Mouse (Mus musculus) cerebellum, adult (tissue): ENCODE data around the gene Cisd1.
"Not testable (repeated sequence)": the region's sequence is repeated elsewhere in the genome, so short reads cannot be mapped to it uniquely, and the experiment has no call there.

Experiments
- ATAC-seq: cut with Nextera tagmentation; 2 replicates; pipeline ENCODE4 v1.9.2; 2017; ENCODE audit warnings: mild to moderate bottlenecking, moderate library complexity, mixed read lengths; ENCODE audit not compliant: insufficient number of reproducible peaks, low FRiP score, low TSS enrichment

The Cisd1 gene

GRCm38 (mm10) chr10:71344579-71345143 lies at the start of gene Cisd1:
TSS of gene Cisd1 (minus strand) at chr10:71344954.
- ATAC-seq, result peak; percentile 74

DNA sequence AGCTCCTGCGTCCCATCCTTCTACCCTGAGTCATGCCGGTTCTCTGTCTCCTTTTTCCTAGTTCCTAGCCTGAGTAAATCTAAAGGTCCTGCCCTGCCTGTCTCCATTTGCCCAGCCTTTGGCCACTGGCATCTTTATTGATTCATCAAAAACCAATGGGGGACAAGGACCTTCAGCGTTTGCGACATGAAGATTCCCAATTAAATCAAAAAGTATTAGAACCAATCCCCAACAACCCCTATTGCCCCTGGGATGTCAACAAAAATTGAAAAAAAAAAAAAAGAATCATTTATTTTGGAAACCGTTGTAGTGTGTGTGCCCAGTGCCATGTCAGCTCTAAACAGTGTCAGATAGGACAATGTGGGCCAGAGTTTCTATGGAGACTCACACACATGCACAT lies 44.6 kb upstream of the Cisd1 start:
- ATAC-seq, result no peak

DNA sequence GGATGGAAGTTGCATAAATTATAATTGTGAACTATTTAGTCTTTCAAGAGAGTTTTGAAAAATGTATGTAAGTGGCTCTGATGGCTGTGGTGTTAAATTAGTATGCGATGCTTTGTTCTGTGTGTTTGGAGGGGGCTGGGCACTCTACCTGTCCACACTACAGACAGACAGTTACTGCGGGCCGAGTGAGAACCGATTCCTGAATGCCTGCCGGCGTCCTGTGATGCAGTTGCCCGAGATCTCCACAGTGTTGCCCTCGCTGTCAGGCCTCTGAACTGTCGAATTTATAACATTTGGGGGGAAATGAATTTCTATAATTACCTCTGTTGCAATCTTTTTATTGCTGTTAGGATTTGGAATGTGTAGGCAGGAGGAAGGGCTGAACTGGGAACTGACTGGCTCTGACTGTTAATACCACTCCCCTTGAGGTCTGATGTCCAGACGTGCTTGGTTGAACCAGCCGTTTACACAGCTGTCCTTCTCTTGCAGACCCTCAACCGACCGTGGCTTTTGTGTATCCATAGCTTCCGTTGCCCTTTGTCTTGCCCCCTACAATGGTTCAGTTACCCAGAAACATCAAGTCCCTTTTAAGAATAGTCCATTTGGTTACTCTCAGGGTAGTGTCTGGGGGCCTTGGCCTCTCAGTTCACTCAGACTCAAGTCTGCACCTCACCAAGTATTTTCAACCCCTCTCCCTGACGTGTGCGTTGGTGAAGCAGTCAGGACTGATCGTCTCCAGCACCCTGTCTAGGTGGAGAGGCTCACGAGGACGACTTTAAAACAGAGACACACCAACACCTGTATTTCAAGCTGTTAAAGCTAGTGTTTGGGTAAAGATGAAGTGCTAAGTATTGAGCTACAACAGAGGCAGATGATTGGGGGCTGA lies 39.6 kb upstream of the Cisd1 start:
- ATAC-seq, result no peak

DNA sequence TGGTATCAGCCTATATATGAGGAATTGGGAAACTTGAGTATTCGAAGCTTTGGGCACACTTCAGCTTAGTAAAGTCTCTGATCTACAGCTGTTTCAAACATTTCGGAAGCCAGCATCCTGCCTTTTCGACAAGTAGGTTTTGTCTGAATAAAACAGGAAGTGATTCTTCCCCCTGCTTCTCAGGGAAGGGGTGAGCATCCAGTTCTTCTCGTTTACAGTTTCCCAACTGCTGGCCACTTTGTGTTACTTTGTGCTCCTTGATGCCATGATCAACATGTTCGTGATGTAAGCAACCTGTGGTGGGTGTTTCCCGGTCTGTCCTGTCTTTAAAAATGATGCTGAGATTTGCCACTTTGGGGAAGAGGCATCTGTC lies 38.8 kb upstream of the Cisd1 start:
- not testable (repeated sequence) for ATAC-seq

DNA sequence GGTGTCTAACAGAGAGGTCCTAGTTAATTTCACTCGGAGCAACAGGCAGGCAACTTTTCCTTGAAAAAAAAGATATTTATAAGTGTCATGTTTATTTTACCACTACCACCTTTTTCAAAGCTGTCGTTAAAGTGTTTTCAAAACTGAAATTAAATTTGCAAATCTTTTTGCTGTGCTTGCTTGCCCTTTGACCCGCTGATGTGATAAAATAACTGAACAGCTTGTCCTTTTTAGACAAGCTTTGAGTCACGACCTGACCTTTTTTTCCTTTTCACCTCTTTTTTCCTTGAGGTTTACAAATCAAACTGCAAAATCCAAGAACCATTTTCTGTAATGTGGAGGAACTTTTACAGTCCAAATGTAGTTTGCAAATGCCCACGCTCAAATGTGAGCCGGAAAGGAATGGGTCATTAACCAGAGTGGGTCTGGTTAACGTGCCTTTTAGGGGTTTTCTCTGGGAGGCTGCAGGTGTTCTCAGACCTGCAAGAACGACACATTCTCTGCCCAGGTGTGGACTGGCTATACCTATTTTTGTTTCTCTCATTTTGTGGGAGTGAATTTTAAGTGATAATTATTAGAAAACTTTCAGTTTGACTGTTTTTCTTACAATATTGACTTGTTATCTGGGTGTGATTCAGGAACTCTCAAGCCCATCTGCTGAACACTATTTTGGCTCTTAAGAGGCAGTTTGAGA lies 38.3 kb upstream of the Cisd1 start:
- ATAC-seq, result no peak

GRCm38 (mm10) chr10:71382109-71382508 lies 37.4 kb upstream of the Cisd1 start:
- ATAC-seq, result no peak

GRCm38 (mm10) chr10:71381471-71382033 lies 36.8 kb upstream of the Cisd1 start:
- no peak for ATAC-seq

DNA sequence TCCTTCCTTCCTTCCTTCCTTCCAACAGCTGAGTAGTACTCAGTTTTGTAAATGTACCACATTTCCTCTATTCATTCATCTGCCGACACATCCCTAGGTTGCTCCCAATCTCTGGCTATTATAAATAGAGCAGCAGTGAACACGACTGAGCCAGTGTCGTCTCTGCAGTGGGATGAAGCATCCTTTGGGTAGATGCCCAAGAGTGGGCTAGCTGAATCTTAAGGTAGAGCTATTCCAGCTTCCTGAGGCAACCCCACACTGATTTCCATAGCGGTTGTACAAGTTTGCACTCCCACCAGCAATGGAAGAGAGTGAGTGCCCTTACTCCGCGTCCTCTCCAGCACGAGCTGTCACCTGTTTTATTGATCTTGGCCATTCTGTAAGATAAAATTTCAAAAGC lies 35.7 kb upstream of the Cisd1 start:
- ATAC-seq, result no peak

DNA sequence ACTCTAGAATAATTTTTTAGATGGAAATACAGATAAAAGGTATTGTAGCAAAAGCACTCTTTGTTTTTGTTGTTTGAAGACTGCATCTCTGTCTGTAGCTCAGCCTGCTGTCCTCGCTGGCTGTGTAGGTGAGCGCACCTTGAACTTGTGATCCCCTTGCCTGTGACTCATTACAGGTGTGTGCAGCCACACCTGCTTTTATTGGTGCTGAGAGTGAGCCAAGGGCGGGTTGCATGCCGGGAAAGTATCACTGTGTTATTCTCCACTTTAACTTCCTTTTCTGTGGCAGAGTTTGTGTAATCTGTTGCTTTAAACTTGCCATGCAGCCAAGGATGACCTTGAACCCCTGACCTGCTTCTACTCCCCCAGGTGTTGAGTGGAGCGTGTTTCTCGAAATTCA lies 31.3 kb upstream of the Cisd1 start:
- ATAC-seq, result no peak

- ATAC-seq, result no peak
Measured at GRCm38 (mm10) chr10:71373706-71374105, 29.0 kb upstream of the Cisd1 start.

GRCm38 (mm10) chr10:71371881-71372280 lies 27.1 kb upstream of the Cisd1 start:
- ATAC-seq, result no peak

DNA sequence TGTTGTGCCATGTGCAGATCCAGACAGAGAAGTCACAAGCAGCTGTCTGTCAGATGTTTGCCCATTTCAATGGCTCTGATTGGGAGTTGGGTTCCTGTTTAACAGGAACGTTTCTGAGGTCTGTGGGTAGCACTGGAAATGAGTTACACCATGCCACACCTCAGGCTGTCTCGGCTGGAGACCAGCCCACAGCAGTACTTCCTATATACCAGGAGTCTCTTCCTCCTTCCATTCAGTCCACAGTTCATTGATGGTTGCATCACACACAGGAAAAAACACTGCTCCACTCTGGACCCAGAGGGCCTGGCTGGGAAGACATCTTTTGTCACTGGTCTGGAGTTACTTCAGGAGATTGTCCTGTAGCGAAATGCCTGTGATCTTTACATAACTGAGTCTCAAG lies 24.7 kb upstream of the Cisd1 start:
- no peak for ATAC-seq

DNA sequence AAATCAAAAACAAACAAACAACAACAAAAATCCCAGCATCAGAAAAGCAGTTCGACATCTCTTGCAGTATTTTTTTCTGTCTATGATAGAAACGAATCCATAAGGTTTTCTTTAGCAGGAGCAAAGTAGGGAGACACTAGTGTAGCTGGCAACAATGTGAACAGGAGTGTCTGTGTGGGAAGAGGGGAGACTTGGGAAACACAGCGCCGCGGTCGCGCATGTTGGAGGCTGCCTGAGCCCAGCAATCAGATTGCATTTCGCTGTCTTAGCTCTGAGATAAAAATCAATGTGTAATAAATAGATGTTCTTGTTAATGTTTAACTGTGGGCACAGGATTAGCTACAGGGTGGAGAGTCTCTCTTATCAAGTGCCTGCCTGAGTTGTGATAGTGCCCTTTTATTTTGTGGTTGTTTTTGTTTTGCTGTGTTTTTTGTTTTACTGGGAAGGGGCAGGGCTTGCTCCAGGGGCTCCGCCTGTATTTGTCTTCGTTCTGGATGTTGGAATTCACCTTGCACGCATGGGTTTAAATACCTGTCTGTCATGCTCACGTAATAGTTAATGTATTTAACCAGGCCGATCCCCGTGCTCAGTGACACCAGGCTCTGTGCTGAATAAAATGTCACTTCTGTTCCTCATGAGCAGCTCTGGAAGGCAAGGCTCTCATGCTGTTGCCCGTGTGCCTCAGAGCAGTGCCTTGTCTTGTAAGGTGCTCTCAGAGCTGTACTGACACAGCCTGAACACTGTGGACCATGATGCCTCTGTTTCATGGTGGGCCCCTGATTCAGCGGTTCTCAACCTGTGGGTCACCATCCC lies 23.6 kb upstream of the Cisd1 start:
- ATAC-seq, result no peak

DNA sequence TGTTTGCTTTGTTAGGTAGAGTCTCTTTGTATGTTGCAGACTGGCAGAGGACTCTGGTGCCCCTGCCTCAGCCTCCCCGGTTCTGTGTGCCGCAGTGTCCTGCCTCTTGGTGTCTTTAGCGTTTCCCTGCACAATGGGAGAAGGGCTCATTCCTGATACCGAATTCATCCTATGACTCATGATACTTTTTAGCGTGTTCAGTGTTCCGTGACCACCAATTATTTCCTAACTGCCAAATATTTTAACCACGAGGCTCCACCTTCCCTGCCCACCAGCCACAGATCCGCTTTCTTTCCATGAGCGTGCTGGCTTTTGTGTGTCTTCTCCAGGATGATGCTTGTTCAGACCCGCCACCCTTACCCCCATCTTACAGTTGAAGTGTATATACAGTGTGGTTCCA lies 19.1 kb upstream of the Cisd1 start:
- no peak for ATAC-seq

DNA sequence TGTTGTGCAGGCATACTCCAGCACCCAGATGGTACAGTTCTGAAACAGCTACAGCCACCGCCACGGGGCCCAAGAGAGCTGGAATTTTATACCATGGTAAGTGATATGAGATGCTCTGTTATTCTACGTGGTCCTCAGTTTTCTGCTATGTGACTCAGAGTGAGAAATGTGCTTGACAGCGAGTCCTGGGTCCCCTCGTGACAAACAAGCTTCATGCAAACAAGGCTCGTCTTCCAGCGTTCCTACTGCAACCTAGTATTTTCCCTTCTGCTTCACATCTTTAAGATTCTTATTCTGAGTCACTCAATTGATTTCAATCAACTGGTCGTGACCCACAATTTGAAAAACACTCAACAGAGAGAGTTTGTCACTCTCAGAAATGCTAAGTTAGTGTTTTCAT lies 18.7 kb upstream of the Cisd1 start:
- ATAC-seq, result no peak

DNA sequence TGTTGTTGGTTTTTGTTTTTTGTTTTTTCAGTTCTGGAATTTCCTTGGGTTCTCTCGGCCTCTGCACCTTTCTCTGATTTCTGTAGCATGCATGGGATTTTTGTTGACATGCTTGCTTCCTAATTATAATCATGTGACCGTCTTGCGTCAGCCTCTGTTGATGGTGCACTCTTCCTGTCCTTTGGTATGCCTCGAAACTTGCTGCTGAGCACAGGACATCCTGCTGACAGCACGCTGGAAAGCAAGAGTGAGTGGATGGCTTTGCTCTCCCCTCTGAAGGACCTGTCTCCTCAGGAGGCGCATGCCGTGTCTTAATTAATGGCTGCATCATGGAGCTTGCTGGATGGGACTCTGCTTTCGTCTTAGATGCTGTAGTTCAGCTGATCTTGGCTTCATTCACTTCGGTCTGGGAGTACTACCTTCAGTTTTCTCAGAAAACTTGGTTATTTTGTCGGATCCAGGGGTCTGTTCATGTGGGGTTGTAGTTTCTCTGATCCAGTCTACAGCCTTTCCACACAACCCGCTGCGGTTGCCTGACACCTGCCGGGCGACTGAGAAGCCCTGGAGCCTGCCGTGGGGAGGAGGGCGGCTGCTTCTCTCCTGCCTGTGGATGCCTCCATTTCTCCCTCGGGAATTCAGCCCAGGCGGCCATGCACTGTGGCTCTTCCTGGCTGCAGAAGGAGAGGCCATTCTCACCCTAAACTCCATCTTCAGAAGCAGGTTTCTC lies 17.2 kb upstream of the Cisd1 start:
- ATAC-seq, result peak; percentile 64

DNA sequence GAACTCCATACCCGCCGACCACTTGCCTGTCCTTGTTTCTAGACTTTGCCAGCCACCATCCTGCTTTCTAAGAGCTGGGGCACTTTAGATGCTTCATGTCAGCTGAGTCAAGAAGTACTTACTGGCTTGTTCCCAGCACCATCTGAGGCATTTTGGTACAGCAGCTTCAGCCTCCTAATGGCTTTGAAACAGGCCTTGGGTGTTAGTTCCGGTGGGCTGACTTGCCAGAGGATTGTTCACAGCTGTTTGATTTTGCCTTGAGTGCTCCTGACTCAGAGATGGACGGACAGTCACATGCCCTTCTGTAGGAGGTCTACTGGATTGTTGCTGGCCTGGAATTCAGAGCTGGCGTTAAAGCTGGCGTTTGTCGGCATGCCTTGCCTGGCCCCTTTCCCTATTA lies 16.3 kb upstream of the Cisd1 start:
- no peak for ATAC-seq

DNA sequence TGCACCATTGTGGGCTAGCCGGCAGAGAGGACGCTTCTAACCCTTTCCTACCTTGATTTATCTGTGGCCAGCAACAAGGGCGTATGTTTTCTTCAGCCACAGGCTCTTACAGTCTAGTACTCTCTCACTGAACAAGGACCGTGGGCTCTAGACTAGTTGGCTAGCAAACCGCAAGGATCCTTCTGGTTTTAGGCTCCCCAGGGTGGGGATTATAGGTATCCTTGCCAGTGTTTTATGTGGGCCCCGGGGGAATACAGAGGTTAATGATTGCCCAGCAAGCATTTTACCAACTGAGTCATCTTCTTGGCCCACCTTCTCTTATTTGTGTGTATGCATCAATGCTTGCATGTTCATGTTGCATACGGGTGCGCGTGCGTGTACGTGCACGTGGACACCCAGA lies 10.2 kb upstream of the Cisd1 start:
- ATAC-seq, result no peak

GRCm38 (mm10) chr10:71353850-71354249 lies 9.1 kb upstream of the Cisd1 start:
- ATAC-seq, result no peak

DNA sequence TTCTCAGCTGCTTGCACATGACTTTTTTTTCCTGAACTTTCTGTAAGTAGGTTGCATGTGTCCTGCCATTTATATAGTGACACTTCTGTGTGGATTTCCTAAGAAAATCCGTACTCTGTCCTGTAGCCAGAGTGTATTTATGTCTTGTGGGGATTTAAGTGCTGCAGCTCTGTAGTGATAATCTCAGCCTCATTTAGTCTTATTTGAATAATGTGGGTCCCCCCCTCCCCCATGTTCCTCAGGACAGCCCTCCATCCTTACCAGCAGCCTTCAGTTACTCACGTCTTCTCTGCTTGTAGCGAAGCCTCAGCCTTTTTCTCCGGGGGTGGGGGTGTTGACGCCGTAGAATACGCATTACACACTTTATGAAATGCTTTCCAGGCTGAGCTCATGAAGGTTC lies 6.5 kb upstream of the Cisd1 start:
- ATAC-seq, result no peak
